Mouse (Mus musculus) intestine, embryonic 15.5 days (tissue): Measurements from ENCODE around the gene Aco2. TPM values are rescaled to one million over a fixed set of nuclear protein-coding genes. Genes with fewer than 3 reads are reported as not detected.

Experiments used
- ATAC-seq: fragments of 200-750 bp; cut with Nextera tagmentation; 2 replicates; pipeline ENCODE4 v1.8.0; 2017; ENCODE audit warnings: moderate TSS enrichment, moderate library complexity
- H3K27ac ChIP-seq: fragments of 300-500 bp; sonication (generic); 2 replicates; pipeline ENCODE4 v1.5.1; 2015; ENCODE audit warnings: mild to moderate bottlenecking, inconsistent platforms
- H3K27me3 ChIP-seq: fragments of 300-500 bp; sonication (generic); replicated peaks from 2 replicates; pipeline ENCODE4 v1.6.1; 2015; ENCODE audit warnings: inconsistent platforms
- H3K36me3 ChIP-seq: fragments of 300-500 bp; sonication (generic); 2 replicates; pipeline ENCODE4 v1.6.1; 2015; ENCODE audit warnings: inconsistent platforms
- H3K4me1 ChIP-seq: fragments of 300-500 bp; sonication (generic); replicated peaks from 2 replicates; pipeline ENCODE4 v1.6.1; 2015; ENCODE audit warnings: inconsistent platforms
- H3K4me2 ChIP-seq: fragments of 300-500 bp; sonication (generic); replicated peaks from 2 replicates; pipeline ENCODE4 v1.6.1; 2015; ENCODE audit warnings: mild to moderate bottlenecking, inconsistent platforms
- H3K4me3 ChIP-seq: fragments of 300-500 bp; sonication (generic); replicated peaks from 2 replicates; pipeline ENCODE4 v1.5.1; 2015; ENCODE audit warnings: inconsistent platforms
- H3K9ac ChIP-seq: fragments of 300-500 bp; sonication (generic); 2 replicates; pipeline ENCODE4 v1.6.1; 2015; ENCODE audit warnings: inconsistent platforms
- H3K9me3 ChIP-seq: fragments of 300-500 bp; sonication (generic); 2 replicates; pipeline ENCODE4 v1.6.1; 2016; ENCODE audit warnings: inconsistent platforms
- WGBS: fragments of 180-500 bp; shearing (Covaris S2); methylation state at CpG from one replicate; pipeline ENCODE4 v1.1.7; 2015; 5-methylcytosine and 5-hydroxymethylcytosine counted together
- polyA plus RNA-seq: library from polyadenylated mRNA; unstranded; fragments of >200 nt; fragmentation: Nextera tagmentation; extraction: Ambion mirVana; gene quantifications from 2 replicates; pipeline ENCODE4 v1.2.1, GENCODE M21; 2015

Gene Aco2
- polyA plus RNA-seq, 1 experiment from 2014 or later, result 227 TPM

- Histone ChIP-seq H3K27ac (no peak overlapping the region), H3K36me3 (peaks cover 2% of the 10 kb centered on the region; the same call in 1 of the 2 replicates), H3K9me3 (no peaks in the 10 kb centered on the region), H3K9ac (no peak overlapping the region), H3K4me3 (no peak overlapping the region), H3K27me3 (no peaks in the 10 kb centered on the region), H3K4me1 (no peaks in the 10 kb centered on the region), H3K4me2 (no peak overlapping the region)
- WGBS, result 73% methylated on average over 11 of the region's 11 CpGs
- no peak for ATAC-seq
Measured at GRCm38 (mm10) chr15:81949476-81950131, 77.5 kb downstream of the Aco2 start.

DNA sequence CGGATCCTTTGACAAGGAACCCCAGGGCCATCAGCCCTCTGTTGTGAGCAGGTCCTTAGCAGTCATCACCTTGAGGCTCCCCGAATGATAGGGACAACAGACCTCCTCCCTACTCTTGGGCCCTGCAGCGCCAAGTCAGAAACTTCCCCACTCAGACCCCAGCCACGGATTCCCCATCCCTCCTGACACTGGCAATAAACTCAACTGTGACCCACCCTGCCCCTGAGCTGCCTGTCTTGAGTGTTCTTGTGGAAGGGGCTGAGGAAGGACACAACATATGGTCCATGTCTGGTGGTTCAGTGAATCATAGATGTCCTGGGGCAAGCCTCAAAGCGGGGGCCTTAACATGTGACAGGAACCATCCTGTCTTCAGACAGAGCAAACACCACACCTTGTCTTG is 78.6 kb downstream of the Aco2 start:
- H3K4me3 ChIP-seq, result no peak overlapping the region
- peaks cover 2% of the 10 kb centered on the region; the same call in 1 of the 2 replicates for H3K36me3 ChIP-seq
- no peak overlapping the region for H3K4me2 ChIP-seq
- no peak overlapping the region for H3K9ac ChIP-seq
- H3K27ac ChIP-seq, result no peak overlapping the region
- 83% methylated on average over 5 of the region's 5 CpGs for WGBS
- no peaks in the 10 kb centered on the region for H3K9me3 ChIP-seq
- no peaks in the 10 kb centered on the region for H3K27me3 ChIP-seq
- no peak for ATAC-seq
- H3K4me1 ChIP-seq, result no peaks in the 10 kb centered on the region

DNA sequence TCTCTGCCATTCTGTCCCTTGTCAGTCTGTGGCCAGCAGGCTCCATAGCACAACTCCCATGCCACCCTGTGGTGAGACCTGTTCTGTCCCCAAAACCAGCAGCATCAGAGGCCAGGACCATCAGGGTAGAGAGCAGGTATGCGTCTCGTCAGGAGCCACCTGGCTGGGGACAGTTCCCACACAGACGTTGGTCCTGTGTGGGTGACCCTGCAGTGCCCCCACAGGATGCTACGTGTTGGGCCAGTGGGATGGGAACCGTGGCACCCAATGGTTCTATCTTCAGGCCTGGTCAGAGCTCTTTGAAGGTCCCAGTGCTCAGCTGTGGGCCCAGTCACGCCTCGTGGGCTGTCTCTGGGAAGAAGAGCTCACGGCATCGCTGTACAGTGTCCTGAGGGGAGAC is 79.0 kb downstream of the Aco2 start:
- no peaks in the 10 kb centered on the region for H3K27me3 ChIP-seq
- H3K36me3 ChIP-seq, result peaks cover 2% of the 10 kb centered on the region; the same call in 1 of the 2 replicates
- H3K9me3 ChIP-seq, result no peaks in the 10 kb centered on the region
- WGBS, result 87% methylated on average over 9 of the region's 9 CpGs
- H3K4me3 ChIP-seq, result no peak overlapping the region
- no peaks in the 10 kb centered on the region for H3K4me1 ChIP-seq
- H3K27ac ChIP-seq, result no peak overlapping the region
- H3K4me2 ChIP-seq, result no peak overlapping the region
- no peak for ATAC-seq
- H3K9ac ChIP-seq, result no peak overlapping the region

DNA sequence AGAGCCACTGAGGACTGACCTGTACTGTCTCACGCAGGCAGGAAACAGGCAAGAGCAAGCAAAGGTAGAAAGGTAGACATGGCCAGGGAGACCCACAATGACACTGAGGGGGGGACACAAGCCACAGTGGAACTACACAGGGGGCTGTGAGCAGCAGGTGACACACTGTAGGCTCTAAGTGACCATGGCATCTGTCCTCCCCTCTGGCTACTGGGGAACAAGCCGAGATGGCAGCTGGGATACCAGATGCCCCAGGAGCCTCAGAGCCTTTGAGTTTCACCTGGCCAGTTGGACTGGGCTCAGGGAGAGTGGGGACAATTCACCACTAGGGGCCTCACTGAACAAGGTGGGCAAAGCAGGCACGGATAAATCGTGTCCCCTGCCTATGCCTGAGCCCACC is 80.2 kb downstream of the Aco2 start:
- Histone ChIP-seq H3K27me3 (no peaks in the 10 kb centered on the region), H3K9ac (no peak overlapping the region), H3K4me2 (no peak overlapping the region), H3K9me3 (no peaks in the 10 kb centered on the region), H3K4me3 (no peak overlapping the region), H3K4me1 (no peaks in the 10 kb centered on the region), H3K36me3 (peaks cover 2% of the 10 kb centered on the region; the same call in 1 of the 2 replicates), H3K27ac (no peak overlapping the region)
- ATAC-seq, result no peak
- 81% methylated on average over 4 of the region's 4 CpGs for WGBS

GRCm38 (mm10) chr15:81954151-81954583 is 82.1 kb downstream of the Aco2 start:
- H3K9ac ChIP-seq, result no peak overlapping the region
- H3K4me3 ChIP-seq, result no peak overlapping the region
- H3K27ac ChIP-seq, result no peak overlapping the region
- no peak overlapping the region for H3K4me2 ChIP-seq
- no peaks in the 10 kb centered on the region for H3K27me3 ChIP-seq
- peaks cover 2% of the 10 kb centered on the region; the same call in 1 of the 2 replicates for H3K36me3 ChIP-seq
- WGBS, result 95% methylated on average over 9 of the region's 9 CpGs
- no peaks in the 10 kb centered on the region for H3K9me3 ChIP-seq
- H3K4me1 ChIP-seq, result no peaks in the 10 kb centered on the region
- no peak for ATAC-seq

GRCm38 (mm10) chr15:81954716-81955115 is 82.6 kb downstream of the Aco2 start:
- Histone ChIP-seq H3K36me3 (peaks cover 2% of the 10 kb centered on the region; the same call in 1 of the 2 replicates), H3K4me1 (0 out of 2 replicates have a peak, but pooled peaks cover 2% of the 10 kb centered on the region), H3K27ac (no peak overlapping the region), H3K4me2 (no peak overlapping the region), H3K9ac (no peak overlapping the region), H3K9me3 (no peaks in the 10 kb centered on the region), H3K4me3 (no peak overlapping the region), H3K27me3 (no peaks in the 10 kb centered on the region)
- WGBS, result 94% methylated on average over 6 of the region's 6 CpGs
- ATAC-seq, result no peak

GRCm38 (mm10) chr15:81955414-81955813 is 83.3 kb downstream of the Aco2 start:
- WGBS, result 93% methylated on average over 15 of the region's 15 CpGs
- Histone ChIP-seq H3K9ac (no peak overlapping the region), H3K36me3 (peaks cover 2% of the 10 kb centered on the region; the same call in 1 of the 2 replicates), H3K27ac (no peak overlapping the region), H3K4me2 (no peak overlapping the region), H3K9me3 (no peaks in the 10 kb centered on the region), H3K4me3 (no peak overlapping the region), H3K4me1 (0 out of 2 replicates have a peak, but pooled peaks cover 4% of the 10 kb centered on the region), H3K27me3 (no peaks in the 10 kb centered on the region)
- no peak for ATAC-seq

GRCm38 (mm10) chr15:81956457-81956856 is 84.3 kb downstream of the Aco2 start:
- WGBS, result 60% methylated on average over 8 of the region's 8 CpGs

GRCm38 (mm10) chr15:81957598-81957997 is 85.5 kb downstream of the Aco2 start:
- Histone ChIP-seq H3K27me3 (no peaks in the 10 kb centered on the region), H3K4me2 (no peak overlapping the region), H3K4me3 (no peak overlapping the region), H3K4me1 (0 out of 2 replicates have a peak, but pooled peaks cover 4% of the 10 kb centered on the region), H3K9me3 (no peaks in the 10 kb centered on the region), H3K27ac (no peak overlapping the region), H3K36me3 (no peaks in the 10 kb centered on the region), H3K9ac (no peak overlapping the region)
- ATAC-seq, result no peak
- WGBS, result 84% methylated on average over 11 of the region's 11 CpGs

More at GRCm38 (mm10) chr15:81956457-81956856, 84.3 kb downstream of the Aco2 start:
- H3K27ac ChIP-seq, result no peak overlapping the region
- no peak overlapping the region for H3K9ac ChIP-seq
- H3K4me1 ChIP-seq, result 0 out of 2 replicates have a peak, but pooled peaks cover 4% of the 10 kb centered on the region
- no peaks in the 10 kb centered on the region for H3K27me3 ChIP-seq
- H3K36me3 ChIP-seq, result no peaks in the 10 kb centered on the region; the same call in 1 of the 2 replicates
- no peak for ATAC-seq
- H3K4me3 ChIP-seq, result no peak overlapping the region
- no peaks in the 10 kb centered on the region for H3K9me3 ChIP-seq
- H3K4me2 ChIP-seq, result no peak overlapping the region

GRCm38 (mm10) chr15:81958906-81959305 is 86.8 kb downstream of the Aco2 start:
- Histone ChIP-seq H3K27ac (no peak overlapping the region), H3K4me2 (no peak overlapping the region), H3K4me1 (0 out of 2 replicates have a peak, but pooled peaks cover 4% of the 10 kb centered on the region), H3K27me3 (no peaks in the 10 kb centered on the region), H3K36me3 (no peaks in the 10 kb centered on the region), H3K4me3 (no peak overlapping the region), H3K9me3 (no peaks in the 10 kb centered on the region), H3K9ac (no peak overlapping the region)
- 83% methylated on average over 3 of the region's 3 CpGs for WGBS
- ATAC-seq, result no peak

GRCm38 (mm10) chr15:81960171-81961077 is 88.3 kb downstream of the Aco2 start, which contains the start of gene Pmm1:
Gene Pmm1, minus strand, starts transcription at chr15:81960930.
- no peaks in the 10 kb centered on the region for H3K9me3 ChIP-seq
- ATAC-seq, result peak; percentile 99
- peak within 1 kb of the TSS; percentile 99 for H3K4me2 ChIP-seq
- H3K36me3 ChIP-seq, result no peaks in the 10 kb centered on the region
- under 1% methylated on average over 77 of the region's 77 CpGs for WGBS
- H3K27me3 ChIP-seq, result no peaks in the 10 kb centered on the region
- H3K27ac ChIP-seq, result peak within 1 kb of the TSS; percentile 85
- H3K4me1 ChIP-seq, result 0 out of 2 replicates have a peak, but pooled peaks cover 4% of the 10 kb centered on the region
- H3K4me3 ChIP-seq, result peak within 1 kb of the TSS; percentile 63
- peak within 1 kb of the TSS; percentile 66 for H3K9ac ChIP-seq

DNA sequence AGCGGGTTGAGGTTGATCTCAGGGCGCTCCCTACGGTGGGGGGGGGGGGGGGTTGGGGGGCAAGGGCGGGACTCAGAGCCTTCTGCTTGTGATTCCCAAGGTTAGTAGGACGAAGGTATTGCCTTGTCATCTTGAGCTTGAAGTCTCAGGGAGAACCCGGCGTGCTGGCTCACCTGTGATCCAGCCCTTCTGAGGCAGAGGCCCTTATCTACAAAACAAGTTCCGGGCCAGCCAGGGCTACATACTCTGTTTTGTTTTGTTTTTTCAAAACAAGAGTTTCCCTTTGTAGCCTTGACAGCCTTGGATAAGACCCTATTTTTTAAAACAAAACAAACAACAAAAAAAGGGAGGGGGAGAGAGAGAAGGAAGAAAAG is 89.0 kb downstream of the Aco2 start:
- no peaks in the 10 kb centered on the region for H3K36me3 ChIP-seq
- peak overlapping the region; percentile 99 for H3K4me2 ChIP-seq
- 0 out of 2 replicates have a peak, but pooled peaks cover 4% of the 10 kb centered on the region for H3K4me1 ChIP-seq
- H3K27me3 ChIP-seq, result no peaks in the 10 kb centered on the region
- no peak overlapping the region; the same call in 1 of the 2 replicates for H3K9ac ChIP-seq
- under 1% methylated on average over 8 of the region's 8 CpGs for WGBS
- peak overlapping the region; percentile 63 for H3K4me3 ChIP-seq
- H3K27ac ChIP-seq, result 0 out of 2 replicates have a peak overlapping the region, but pooled peaks have one; percentile 13
- no peak; the same call in 1 of the 2 replicates for ATAC-seq
- H3K9me3 ChIP-seq, result no peaks in the 10 kb centered on the region
